Comparison of ENCODE assay signal across 9 mouse cellular contexts in the genomic region with DNA sequence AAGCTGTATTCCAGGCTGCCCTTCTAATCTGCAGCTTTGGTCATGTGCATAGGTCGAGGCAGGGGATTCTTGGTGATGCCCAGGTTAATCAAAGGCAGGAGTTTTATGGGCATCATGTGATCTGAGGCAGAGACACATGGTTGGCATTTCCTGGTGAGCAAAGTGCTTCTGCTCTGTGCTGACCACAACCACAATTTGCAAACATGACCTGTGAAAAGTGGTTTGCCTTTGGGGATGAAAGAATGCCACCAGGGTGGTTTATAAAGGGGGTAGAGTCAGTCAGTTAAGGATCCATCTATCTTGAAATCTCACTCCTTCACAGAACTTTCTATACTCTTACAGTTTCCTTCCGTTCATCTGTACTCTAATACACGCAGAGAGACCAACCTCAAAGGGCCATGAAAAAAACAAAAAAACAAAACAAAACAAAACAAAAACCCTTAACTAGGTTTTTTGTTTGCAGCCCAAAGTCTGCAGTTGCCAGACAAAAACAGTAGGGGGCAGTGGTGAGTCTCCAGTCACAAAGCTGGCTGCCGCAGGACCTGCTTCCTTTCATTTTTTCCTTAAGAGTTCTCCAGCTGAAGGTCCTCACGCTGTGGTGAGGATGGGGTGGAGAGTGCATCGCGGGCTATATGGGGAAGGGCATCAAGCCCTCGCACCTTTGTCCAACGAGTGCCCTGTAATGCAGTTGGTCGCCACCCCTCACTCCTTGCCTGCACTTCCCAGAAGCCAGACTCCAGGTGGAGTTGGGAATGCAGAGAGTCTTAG. TPM values are rescaled to one million over a fixed set of nuclear protein-coding genes. Genes with fewer than 3 reads are reported as not detected.
DNase-seq lines count a peak whose midpoint lies in the region; ATAC-seq and TF ChIP-seq lines count a peak whose summit lies in the region.
"Had no signal": no experiment of that assay in that cellular context is flagged by ENCODE, and none has a peak within 500 bp of the region (broad histone marks: within the 10 kb centered on the region; RNA-seq: fewer than 3 reads in every experiment).

No protein-coding gene starts in this region.

- WGBS in heart, embryonic 14.5 days = 29% methylated on average over 10 of the region's 10 CpGs
- WGBS in midbrain, embryonic 12.5 days = 28% methylated on average over 10 of the region's 10 CpGs

- peaks cover 0 to 5% of the 10 kb centered on the region in 2 experiments; a peak in 2 of 4 replicates for H3K4me1 ChIP-seq in heart, embryonic 14.5 days (ENCODE audit: control insufficient read depth in 2 of 2, insufficient read depth in 2 of 2, low read length in 2 of 2)
- H3K4me1 ChIP-seq in midbrain, embryonic 12.5 days = peaks cover 6% of the 10 kb centered on the region
- H3K4me1 ChIP-seq: liver, embryonic 13.5 days had no signal

- H3K36me3 ChIP-seq in heart, embryonic 14.5 days (ENCODE audit: control insufficient read depth, insufficient read depth, low read length) = no peaks in the 10 kb centered on the region
- no peaks in the 10 kb centered on the region for H3K36me3 ChIP-seq in midbrain, embryonic 12.5 days
- H3K36me3 ChIP-seq: liver, embryonic 13.5 days had no signal

- H3K27me3 ChIP-seq in heart, embryonic 14.5 days (ENCODE audit: control insufficient read depth, insufficient read depth, low read length) = no peaks in the 10 kb centered on the region
- H3K27me3 ChIP-seq in midbrain, embryonic 12.5 days = no peaks in the 10 kb centered on the region
- H3K27me3 ChIP-seq: liver, embryonic 13.5 days had no signal

- intact Hi-C loops in gastrocnemius, adult 2 months (cut with DNase I) = no loop called here
- intact Hi-C loops in gastrocnemius, postnatal 36 days (cut with DNase I) = no loop called here
- intact Hi-C loops in left cerebral cortex, adult 2 months (cut with DNase I) = loop anchor here (1.0 kb wide), 1 partner anchor 329 kb away; no protein-coding TSS in a partner anchor

- no peak for DNase-seq in gastrocnemius, adult 2 months
- no peak for DNase-seq in gastrocnemius, postnatal 36 days
- DNase-seq in CD4-positive helper T cell, adult 2 months (ENCODE audit: low read depth, low spot score) = peak; percentile 53
- DNase-seq in cerebellum, postnatal 10 days = peak; percentile 75 to 85
- peak; percentile 29 to 43 for DNase-seq in left cerebral cortex, adult 2 months (ENCODE audit: extremely low spot score in 1 of 2, low spot score in 2 of 2)
- peak; percentile 17 for DNase-seq in testis, postnatal 14 days (ENCODE audit: low spot score)
- DNase-seq: liver, embryonic 13.5 days had no signal

- no peak overlapping the region for H3K9ac ChIP-seq in heart, embryonic 14.5 days (ENCODE audit: low read length)
- no peak overlapping the region for H3K9ac ChIP-seq in midbrain, embryonic 12.5 days (replicated peaks)
- H3K9ac ChIP-seq: liver, embryonic 13.5 days had no signal

- peak; percentile 72 for TF ChIP-seq CTCF in gastrocnemius, adult 2 months (IDR thresholded peaks at IDR 0.05)
- TF ChIP-seq CTCF in left cerebral cortex, adult 2 months (IDR thresholded peaks at IDR 0.05) = peak; percentile 91

- ATAC-seq in heart, embryonic 14.5 days (ENCODE audit: insufficient number of reproducible peaks, insufficient read depth, low FRiP score, low read depth) = no peak
- no peak for ATAC-seq in midbrain, embryonic 12.5 days (ENCODE audit: low FRiP score, low read depth)

- no peak overlapping the region for H3K27ac ChIP-seq in gastrocnemius, adult 2 months
- H3K27ac ChIP-seq in heart, embryonic 14.5 days (replicated peaks in 1 of 2; ENCODE audit: control insufficient read depth in 1 of 2, insufficient read depth in 1 of 2, low read depth in 2 of 2, low read length in 2 of 2) = no peak overlapping the region
- no peak overlapping the region for H3K27ac ChIP-seq in left cerebral cortex, adult 2 months
- no peak overlapping the region for H3K27ac ChIP-seq in midbrain, embryonic 12.5 days (replicated peaks)
- H3K27ac ChIP-seq: liver, embryonic 13.5 days had no signal

- no peak overlapping the region for H3K4me3 ChIP-seq in gastrocnemius, adult 2 months
- H3K4me3 ChIP-seq in heart, embryonic 14.5 days (ENCODE audit: control insufficient read depth in 1 of 2, insufficient read depth in 1 of 2, low read depth in 1 of 2, low read length in 2 of 2) = peak overlapping the region; percentile 13 to 35; a peak in 2 of 4 replicates
- no peak overlapping the region; the same call in 1 of the 2 replicates for H3K4me3 ChIP-seq in left cerebral cortex, adult 2 months
- H3K4me3 ChIP-seq in midbrain, embryonic 12.5 days = no peak overlapping the region
- H3K4me3 ChIP-seq: liver, embryonic 13.5 days had no signal

- peak overlapping the region; percentile 49 for H3K4me2 ChIP-seq in heart, embryonic 14.5 days (ENCODE audit: low read length)
- peak overlapping the region; percentile 15; the same call in 1 of the 2 replicates for H3K4me2 ChIP-seq in midbrain, embryonic 12.5 days (replicated peaks)
- H3K4me2 ChIP-seq: liver, embryonic 13.5 days had no signal

- no peaks in the 10 kb centered on the region for H3K9me3 ChIP-seq in heart, embryonic 14.5 days (ENCODE audit: control insufficient read depth, low read length)
- H3K9me3 ChIP-seq in midbrain, embryonic 12.5 days = no peaks in the 10 kb centered on the region
- H3K9me3 ChIP-seq: liver, embryonic 13.5 days had no signal

RNA-seq across cellular contexts. Expression of a gene that starts 56.3 kb away (rescaled TPM):
- under 1 TPM; 0.08 to 0.36 TPM for total RNA-seq in gastrocnemius, adult 2 months (2021)
- total RNA-seq in gastrocnemius, postnatal 36 days (2021) = under 1 TPM; 0.31 to 0.35 TPM
- 1.3 and 1.4 TPM in 2 replicates for polyA plus RNA-seq in heart, embryonic 14.5 days (2014; fragmentation: Nextera tagmentation; extraction: Ambion mirVana)
- 1 to 10 TPM; 2.6 to 3.1 TPM for total RNA-seq in left cerebral cortex, adult 2 months (2021)
- 0.82 and 1.1 TPM in 2 replicates for polyA plus RNA-seq in midbrain, embryonic 12.5 days (2016; fragmentation: Nextera tagmentation; extraction: Ambion mirVana)

Comparison
In these comparisons a context has a peak if more than half of its experiments do, and no peak if none do; other contexts are left out.
1. DNase-seq: peak in CD4-positive helper T cell, adult 2 months (single experiment), cerebellum, postnatal 10 days (2 of 2), left cerebral cortex, adult 2 months (2 of 2) and testis, postnatal 14 days (single experiment); none in gastrocnemius, adult 2 months (single experiment) and gastrocnemius, postnatal 36 days (0 of 2).
2. H3K4me3 ChIP-seq: peak in heart, embryonic 14.5 days (2 of 2); none in gastrocnemius, adult 2 months (single experiment), left cerebral cortex, adult 2 months (single experiment) and midbrain, embryonic 12.5 days (single experiment).